Mouse (Mus musculus) regulatory T cell (primary cell): ENCODE measurements around the gene Unc13a.
"Not testable (repeated sequence)": the region's sequence is repeated elsewhere in the genome, so short reads cannot be mapped to it uniquely, and the experiment has no call there.

Experiments used
- in situ Hi-C: fragments of 300-600 bp; cut with MboI, MseI; formaldehyde crosslinking; loops from one replicate; pipeline ENCODE4 v1.15.1; 2025; ENCODE audit warnings: high pct_unique_total_duplicates

Unc13a gene

GRCm38 (mm10) chr8:71671549-71671965 is at the start of gene Unc13a:
Gene Unc13a (minus strand): TSS chr8:71671757.
- in situ Hi-C loops, result no loop called here

- in situ Hi-C loops, result no loop called here
These were observed 48.4 kb upstream of the Unc13a start for GRCm38 (mm10) chr8:71719928-71720457.

GRCm38 (mm10) chr8:71719218-71719617 is 47.7 kb upstream of the Unc13a start:
- in situ Hi-C loops, result no loop called here

GRCm38 (mm10) chr8:71718252-71718651 is 46.7 kb upstream of the Unc13a start:
- in situ Hi-C loops, result no loop called here

GRCm38 (mm10) chr8:71717096-71717495 is 45.5 kb upstream of the Unc13a start:
- in situ Hi-C loops, result no loop called here

GRCm38 (mm10) chr8:71716561-71717053 is 45.0 kb upstream of the Unc13a start:
- in situ Hi-C loops, result no loop called here

- in situ Hi-C loops, result no loop called here
These were observed 44.0 kb upstream of the Unc13a start for GRCm38 (mm10) chr8:71715531-71715930.

GRCm38 (mm10) chr8:71711574-71711973 is 40.0 kb upstream of the Unc13a start:
- in situ Hi-C loops, result no loop called here

- in situ Hi-C loops, result no loop called here
These were observed 38.4 kb upstream of the Unc13a start for GRCm38 (mm10) chr8:71709800-71710446.

GRCm38 (mm10) chr8:71709134-71709799 is 37.7 kb upstream of the Unc13a start:
- in situ Hi-C loops, result no loop called here

- in situ Hi-C loops, result no loop called here
These were observed 36.3 kb upstream of the Unc13a start for GRCm38 (mm10) chr8:71707874-71708273.

GRCm38 (mm10) chr8:71703400-71703799 is 31.8 kb upstream of the Unc13a start:
- in situ Hi-C loops, result loop anchor here (5.0 kb wide), 1 partner anchor 571 kb away; no protein-coding TSS in a partner anchor

GRCm38 (mm10) chr8:71702923-71703322 is 31.4 kb upstream of the Unc13a start:
- in situ Hi-C loops, result loop anchor here (5.0 kb wide), 1 partner anchor 571 kb away; no protein-coding TSS in a partner anchor

GRCm38 (mm10) chr8:71702087-71702432 is 30.5 kb upstream of the Unc13a start:
- in situ Hi-C loops, result loop anchor here (5.0 kb wide), 1 partner anchor 570 kb away; no protein-coding TSS in a partner anchor

GRCm38 (mm10) chr8:71701414-71702086 is 30.0 kb upstream of the Unc13a start, which contains the start of gene B3gnt3:
Gene B3gnt3 (minus strand): TSS chr8:71701789.
- in situ Hi-C loops, result loop anchor here (5.0 kb wide), 1 partner anchor 569 kb away; no protein-coding TSS in a partner anchor

- in situ Hi-C loops, result loop anchor here (5.0 kb wide), 1 partner anchor 568 kb away; no protein-coding TSS in a partner anchor
These were observed 29.1 kb upstream of the Unc13a start for GRCm38 (mm10) chr8:71700493-71701269.

GRCm38 (mm10) chr8:71695456-71695855 is 23.9 kb upstream of the Unc13a start:
- in situ Hi-C loops, result not testable (repeated sequence)

- in situ Hi-C loops, result no loop called here
These were observed 21.8 kb upstream of the Unc13a start for GRCm38 (mm10) chr8:71693166-71694041.

- in situ Hi-C loops, result no loop called here
These were observed 21.0 kb upstream of the Unc13a start for GRCm38 (mm10) chr8:71692509-71692908.

GRCm38 (mm10) chr8:71689028-71689427 is 17.5 kb upstream of the Unc13a start, which contains the start of gene Insl3:
Gene Insl3 (plus strand): TSS chr8:71689214.
- in situ Hi-C loops, result no loop called here
